Mouse (Mus musculus) ES-Bruce4 (cell line): Measurements from ENCODE around the gene Phlda3. TPM values are rescaled to one million over a fixed set of nuclear protein-coding genes. Genes with fewer than 3 reads are reported as not detected.

Source experiments
- H3K27ac ChIP-seq: 2 replicates; pipeline ENCODE4 v1.5.1; 2012; ENCODE audit warnings: low read length, inconsistent platforms; ENCODE audit not compliant: insufficient read depth
- H3K27me3 ChIP-seq: 2 replicates; pipeline ENCODE4 v1.6.1; 2012; ENCODE audit warnings: mild to moderate bottlenecking, low read length, inconsistent platforms; ENCODE audit not compliant: control insufficient read depth, poor library complexity, insufficient read depth, severe bottlenecking
- H3K36me3 ChIP-seq: 2 replicates; pipeline ENCODE4 v1.6.1; 2012; ENCODE audit warnings: inconsistent platforms, mild to moderate bottlenecking, low read length, moderate library complexity; ENCODE audit not compliant: control insufficient read depth, poor library complexity, insufficient read depth, severe bottlenecking
- H3K4me1 ChIP-seq: one replicate; pipeline ENCODE4 v1.8.1; 2011; ENCODE audit warnings: low read length; ENCODE audit not compliant: control insufficient read depth, insufficient read depth
- H3K4me3 ChIP-seq: 2 replicates; pipeline ENCODE4 v1.5.1; 2011; ENCODE audit warnings: low read depth, mild to moderate bottlenecking, low read length
- H3K9ac ChIP-seq: 2 replicates; pipeline ENCODE4 v1.6.1; 2012; ENCODE audit warnings: low read depth, mild to moderate bottlenecking, inconsistent platforms; ENCODE audit not compliant: poor library complexity, severe bottlenecking
- H3K9me3 ChIP-seq: replicated peaks from 2 replicates; pipeline ENCODE4 v1.6.1; 2012; ENCODE audit warnings: mild to moderate bottlenecking, low read length, inconsistent platforms; ENCODE audit not compliant: control insufficient read depth, poor library complexity, insufficient read depth, severe bottlenecking
- CTCF ChIP-seq: IDR thresholded peaks from one replicate; pipeline ENCODE4 v1.8.1; 2011; ENCODE audit warnings: low read depth, low read length
- EP300 ChIP-seq: IDR thresholded peaks from 2 replicates; pipeline ENCODE4 v1.6.1; 2011; ENCODE audit warnings: low read depth, low read length; ENCODE audit not compliant: insufficient read depth
- POLR2A ChIP-seq: IDR thresholded peaks from one replicate; pipeline ENCODE4 v1.8.1; 2011; ENCODE audit warnings: low read length; ENCODE audit not compliant: insufficient read depth
- polyA plus RNA-seq: library from polyadenylated mRNA; stranded (reverse); fragments of >200 nt; gene quantifications from 2 replicates; pipeline ENCODE4 v1.2.4, GENCODE M21; 2011; ENCODE audit warnings: low read depth; ENCODE audit not compliant: missing spikeins, insufficient read depth, insufficient read length

Gene Phlda3
- polyA plus RNA-seq, 1 experiment = 88.1 TPM

DNA sequence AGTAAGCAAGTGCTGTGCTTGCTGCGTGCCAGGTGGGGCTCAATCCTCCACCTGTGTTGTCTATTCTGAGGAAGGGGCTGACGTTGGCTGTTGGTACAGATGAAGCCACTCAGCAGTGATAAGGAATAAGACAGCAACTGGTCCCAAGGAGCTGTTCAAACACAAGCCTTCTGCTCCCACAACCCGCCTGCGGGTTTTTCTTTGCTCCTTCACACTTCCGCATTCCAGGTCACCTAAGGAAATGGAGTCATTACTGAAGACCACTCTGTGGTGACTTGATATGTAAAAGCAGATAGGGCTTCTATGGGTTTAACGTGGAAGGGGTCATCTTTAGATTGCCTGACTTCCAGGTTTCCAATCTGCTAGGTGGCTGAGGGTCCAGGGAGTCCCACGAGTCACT lies 34.5 kb upstream of the Phlda3 start:
- H3K4me3 ChIP-seq = no peak overlapping the region
- peaks cover 13% of the 10 kb centered on the region for H3K4me1 ChIP-seq

DNA sequence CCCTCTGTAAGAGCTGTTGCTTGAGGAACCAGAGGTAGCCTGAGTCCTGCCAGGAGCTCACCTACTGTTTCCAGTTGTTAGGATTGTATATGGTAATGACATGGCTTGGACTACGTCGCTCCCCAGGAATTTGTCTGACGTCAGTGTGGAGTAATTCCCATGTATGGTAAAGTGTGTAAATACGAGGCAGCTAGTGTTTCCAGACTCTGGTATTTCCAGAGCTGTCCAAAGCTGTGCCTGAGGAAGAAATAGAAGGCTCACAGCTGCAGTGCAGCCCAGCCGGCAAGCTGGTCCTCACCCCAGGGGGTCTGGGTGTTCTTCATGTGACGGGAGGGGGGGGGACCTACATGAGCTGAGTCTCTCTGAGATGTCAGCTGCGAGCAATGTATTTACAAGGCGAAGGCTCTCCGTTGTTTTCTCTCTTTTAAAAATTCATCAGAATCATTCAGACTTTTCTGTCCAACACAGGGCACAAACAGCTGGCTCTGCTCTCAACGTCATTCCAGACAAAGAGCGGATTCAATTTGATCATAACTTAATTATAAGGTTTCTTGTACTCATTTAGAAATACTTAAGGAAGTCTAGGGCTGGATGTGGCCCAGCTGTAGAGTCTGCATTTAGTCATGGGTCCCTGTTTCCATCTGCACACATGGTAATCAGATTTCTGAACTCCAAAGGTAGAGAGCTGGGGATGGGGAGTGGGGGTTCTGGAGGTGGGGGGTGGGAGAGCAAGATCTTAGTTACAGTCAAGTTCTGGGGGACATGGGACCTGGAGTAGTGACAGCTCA lies 33.8 kb upstream of the Phlda3 start:
- Histone ChIP-seq H3K9ac (no peak overlapping the region), H3K4me3 (no peak overlapping the region), H3K9me3 (no peaks in the 10 kb centered on the region), H3K27me3 (no peaks in the 10 kb centered on the region), H3K36me3 (no peaks in the 10 kb centered on the region), H3K27ac (no peak overlapping the region), H3K4me1 (peaks cover 13% of the 10 kb centered on the region)
- no peak for TF ChIP-seq CTCF
- TF ChIP-seq POLR2A = no peak
- no peak for TF ChIP-seq EP300

More for the DNA sequence above, 34.5 kb upstream of the Phlda3 start:
- Histone ChIP-seq H3K9me3 (no peaks in the 10 kb centered on the region), H3K27ac (no peak overlapping the region), H3K9ac (no peak overlapping the region), H3K36me3 (no peaks in the 10 kb centered on the region), H3K27me3 (no peaks in the 10 kb centered on the region)
- TF ChIP-seq CTCF = no peak
- TF ChIP-seq POLR2A = no peak
- no peak for TF ChIP-seq EP300

DNA sequence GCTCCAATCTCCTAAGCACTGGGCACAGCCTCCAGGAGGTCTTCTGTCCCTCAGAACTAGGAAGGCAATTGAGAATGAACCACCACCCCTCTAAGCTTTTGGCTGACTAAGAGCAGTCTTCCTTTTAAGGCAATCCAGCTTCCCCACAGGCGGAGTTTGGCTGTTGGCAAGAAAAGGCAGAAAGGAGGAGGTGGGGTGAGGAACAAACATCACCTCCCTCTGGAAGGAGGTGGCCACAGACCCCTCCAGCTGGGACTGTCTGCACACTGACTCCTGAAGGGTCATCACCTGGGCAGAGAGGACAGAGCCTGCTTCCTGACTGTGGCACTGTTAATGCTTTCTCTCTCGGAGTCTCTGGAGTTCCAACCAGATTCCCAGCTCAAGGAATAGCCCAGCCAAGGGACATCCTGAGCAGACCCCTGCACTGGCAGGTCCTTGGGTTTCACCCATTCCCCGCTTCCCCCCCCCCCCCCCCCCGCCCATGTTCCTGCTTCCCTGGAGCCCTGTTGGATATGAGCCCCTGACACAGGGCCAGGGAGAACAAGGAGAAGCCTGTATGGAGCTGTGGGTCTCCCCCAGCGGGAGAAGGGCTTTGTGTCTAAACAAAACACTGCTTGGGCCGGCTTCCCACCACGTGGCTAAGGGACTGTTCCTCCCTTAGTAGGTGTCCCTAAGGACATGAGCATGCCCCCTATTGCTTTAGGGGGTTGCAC lies 31.5 kb upstream of the Phlda3 start:
- TF ChIP-seq EP300 (no peak), CTCF (no peak), POLR2A (no peak)
- H3K27ac ChIP-seq = no peak overlapping the region
- peaks cover 13% of the 10 kb centered on the region for H3K4me1 ChIP-seq
- H3K4me3 ChIP-seq = no peak overlapping the region
- H3K27me3 ChIP-seq = no peaks in the 10 kb centered on the region
- no peak overlapping the region for H3K9ac ChIP-seq
- no peaks in the 10 kb centered on the region for H3K9me3 ChIP-seq
- no peaks in the 10 kb centered on the region for H3K36me3 ChIP-seq

DNA sequence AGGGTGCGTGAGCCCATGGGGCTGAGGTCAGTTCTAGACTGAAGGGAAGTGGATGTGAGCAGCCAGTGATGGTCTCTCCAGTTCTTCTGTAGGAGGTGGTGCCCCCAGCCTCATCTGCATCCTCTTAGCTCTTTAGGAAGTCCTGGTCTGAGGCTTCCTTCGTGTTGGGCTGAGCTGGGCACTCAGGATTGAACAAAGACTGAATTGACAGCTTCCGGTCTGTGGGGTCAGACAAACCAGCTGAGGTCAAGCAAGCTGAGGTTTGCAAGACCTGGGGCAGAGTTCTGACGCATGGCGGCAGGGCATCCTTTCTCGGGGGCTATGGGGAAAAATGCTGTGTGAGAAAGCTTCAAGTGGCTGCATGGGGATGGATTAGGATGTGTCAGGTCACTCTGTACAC lies 30.5 kb upstream of the Phlda3 start:
- peaks cover 9% of the 10 kb centered on the region for H3K4me1 ChIP-seq
- no peaks in the 10 kb centered on the region for H3K36me3 ChIP-seq
- no peak overlapping the region for H3K27ac ChIP-seq
- H3K27me3 ChIP-seq = no peaks in the 10 kb centered on the region
- no peak overlapping the region for H3K4me3 ChIP-seq
- no peak overlapping the region for H3K9ac ChIP-seq
- H3K9me3 ChIP-seq = no peaks in the 10 kb centered on the region
- TF ChIP-seq POLR2A (no peak), EP300 (no peak)

DNA sequence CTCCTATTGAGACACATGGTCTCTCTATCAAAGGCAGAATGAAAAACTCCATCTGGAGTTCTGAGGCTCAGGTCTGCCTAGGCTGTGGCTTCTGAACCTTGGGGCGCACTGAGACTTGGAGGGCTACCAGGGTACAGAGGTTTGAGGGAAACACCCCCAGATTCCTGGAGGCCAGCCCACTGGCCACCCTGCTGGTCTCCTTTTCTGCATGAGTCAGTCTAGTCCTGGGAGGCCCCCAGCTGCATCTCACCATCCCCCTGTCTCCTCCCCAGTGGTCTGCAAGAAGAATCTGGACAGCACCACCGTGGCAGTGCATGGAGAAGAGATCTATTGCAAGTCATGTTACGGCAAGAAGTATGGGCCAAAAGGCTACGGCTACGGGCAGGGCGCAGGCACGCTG lies 20.9 kb upstream of the Phlda3 start:
- Histone ChIP-seq H3K9me3 (no peaks in the 10 kb centered on the region), H3K27me3 (no peaks in the 10 kb centered on the region), H3K4me3 (no peak overlapping the region), H3K9ac (no peak overlapping the region), H3K36me3 (no peaks in the 10 kb centered on the region), H3K4me1 (no peaks in the 10 kb centered on the region), H3K27ac (no peak overlapping the region)
- TF ChIP-seq CTCF (no peak), EP300 (no peak), POLR2A (no peak)

DNA sequence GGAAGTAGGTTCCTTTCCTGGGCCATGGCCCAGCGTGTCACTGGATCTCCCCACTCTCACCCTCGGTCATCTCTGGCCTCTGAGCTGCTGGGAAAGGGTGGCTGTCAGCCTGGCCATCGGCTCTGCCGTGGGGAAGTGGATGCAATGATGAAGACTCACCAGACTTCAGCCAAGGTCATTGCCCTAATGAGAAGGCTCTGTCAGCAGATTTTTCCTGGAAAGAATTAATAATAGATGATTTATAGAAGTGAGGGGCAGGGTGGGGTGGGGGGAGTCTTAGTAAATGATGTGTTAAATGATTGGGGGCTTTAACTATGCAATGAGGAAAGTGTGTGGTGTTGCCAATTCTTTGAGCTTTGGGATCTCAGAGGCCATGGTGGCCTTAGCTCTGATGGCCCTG lies 19.7 kb upstream of the Phlda3 start:
- Histone ChIP-seq H3K4me3 (no peak overlapping the region), H3K9ac (no peak overlapping the region), H3K27me3 (no peaks in the 10 kb centered on the region), H3K4me1 (no peaks in the 10 kb centered on the region), H3K36me3 (no peaks in the 10 kb centered on the region), H3K27ac (no peak overlapping the region), H3K9me3 (no peaks in the 10 kb centered on the region)
- TF ChIP-seq EP300 (no peak), POLR2A (no peak), CTCF (no peak)
